Mouse (Mus musculus): ENCODE results near the gene Jun. TPM values are rescaled to one million over a fixed set of nuclear protein-coding genes. Genes with fewer than 3 reads are reported as not detected.

Jun gene
- 10 to 100 TPM; 48.6 to 79.9 TPM for total RNA-seq (2021)

GRCm38 (mm10) chr4:95052025-95052899 lies at the start of gene Jun:
Jun (minus strand) TSS chr4:95052222.
- intact Hi-C loops (cut with DNase I), result loop anchor here (2.0 to 5.0 kb wide), 3 partner anchors 111 to 680 kb away; partner anchors contain the start of gene Fggy
- peak; percentile 99 to 100 for DNase-seq (ENCODE audit: low spot score in 2 of 2)

- intact Hi-C loops (cut with DNase I), result no loop called here
- no peak for DNase-seq (ENCODE audit: low spot score in 2 of 2)
Observed at GRCm38 (mm10) chr4:95101684-95102083, 49.7 kb upstream of the Jun start.

DNA sequence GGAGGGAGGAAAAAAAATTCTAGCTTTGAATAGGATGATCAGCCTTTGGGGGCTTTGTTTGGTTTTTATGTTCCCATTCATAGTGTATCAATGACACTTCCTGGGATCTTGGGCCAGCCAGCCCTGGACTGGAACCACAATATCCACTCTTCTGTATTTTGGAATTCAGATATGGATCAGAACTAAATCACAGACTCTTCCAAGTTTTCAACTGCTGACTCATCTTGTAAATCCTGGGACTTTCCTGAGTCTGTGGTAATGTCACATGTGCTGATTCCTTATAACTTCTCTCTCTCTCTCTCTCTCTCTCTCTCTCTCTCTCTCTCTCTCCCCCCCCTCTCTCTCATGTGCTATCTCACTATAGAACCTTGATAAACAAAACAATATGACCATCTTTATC lies 48.7 kb upstream of the Jun start:
- no peak for DNase-seq (ENCODE audit: low spot score in 2 of 2)
- intact Hi-C loops (cut with DNase I), result no loop called here

GRCm38 (mm10) chr4:95099373-95099772 lies 47.4 kb upstream of the Jun start:
- intact Hi-C loops (cut with DNase I), result no loop called here
- no peak for DNase-seq (ENCODE audit: low spot score in 2 of 2)

- DNase-seq (ENCODE audit: low spot score in 2 of 2), result no peak
- intact Hi-C loops (cut with DNase I), result no loop called here
Observed at GRCm38 (mm10) chr4:95098722-95099097, 46.7 kb upstream of the Jun start.

DNA sequence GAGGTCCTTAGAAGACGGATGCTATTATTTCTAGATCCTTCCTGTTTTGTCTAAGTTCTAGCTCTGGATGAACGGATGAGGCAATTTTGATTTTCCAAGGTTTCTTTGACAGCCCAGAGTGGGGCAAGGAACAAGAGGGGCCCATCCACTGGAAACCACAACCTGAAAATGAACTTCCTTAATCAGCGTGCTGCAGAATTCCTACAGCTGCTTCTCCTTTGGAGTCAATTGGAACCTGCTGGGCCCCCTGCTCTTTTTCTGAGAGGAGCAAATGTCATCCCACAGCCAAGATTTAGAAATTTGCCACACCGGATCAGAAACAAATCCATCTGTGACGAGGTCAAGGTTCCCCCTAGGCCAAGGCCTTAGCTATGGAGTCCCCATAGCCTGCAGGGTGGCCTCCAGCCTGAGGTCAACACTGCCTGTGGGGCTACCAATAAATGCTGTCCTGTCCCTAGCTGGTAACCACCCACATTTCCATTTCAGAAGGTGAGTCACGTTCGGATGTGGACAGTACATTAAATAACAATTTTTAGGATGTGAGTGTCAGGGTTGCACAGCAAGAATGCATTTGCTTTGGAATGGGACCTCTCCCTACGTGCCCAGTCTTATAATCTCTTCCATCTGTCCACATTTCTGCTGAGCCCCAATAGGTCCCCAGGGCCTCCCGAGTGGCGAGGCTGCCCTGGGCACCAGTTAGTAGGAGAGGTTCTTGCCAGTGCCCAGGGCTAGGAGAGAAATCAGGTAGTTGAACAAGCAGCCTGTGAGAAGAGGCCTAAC lies 46.1 kb upstream of the Jun start:
- DNase-seq (ENCODE audit: low spot score in 2 of 2), result no peak
- intact Hi-C loops (cut with DNase I), result no loop called here

GRCm38 (mm10) chr4:95096731-95097130 lies 44.7 kb upstream of the Jun start:
- DNase-seq (ENCODE audit: low spot score in 2 of 2), result no peak
- intact Hi-C loops (cut with DNase I), result no loop called here

DNA sequence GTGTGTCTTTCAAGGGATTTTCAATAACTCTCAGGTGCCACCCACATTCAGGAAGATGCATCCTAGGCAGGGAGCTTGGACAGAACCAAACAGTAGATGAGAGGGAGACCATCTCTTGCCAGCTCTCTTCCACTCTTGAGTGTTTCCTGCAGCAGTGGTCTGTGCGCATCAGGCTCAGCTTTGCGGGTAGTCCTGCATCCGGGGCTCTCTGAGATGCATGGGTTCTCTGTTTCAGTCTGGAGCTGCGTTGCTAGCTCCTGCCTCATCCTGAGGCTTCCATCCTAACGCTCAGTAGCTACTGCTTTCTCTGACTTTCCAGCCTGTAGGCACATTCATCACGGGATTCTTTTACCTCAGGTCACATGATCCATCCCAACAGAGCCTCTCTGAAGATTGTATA lies 43.9 kb upstream of the Jun start:
- intact Hi-C loops (cut with DNase I), result no loop called here
- DNase-seq (ENCODE audit: low spot score in 2 of 2), result no peak

DNA sequence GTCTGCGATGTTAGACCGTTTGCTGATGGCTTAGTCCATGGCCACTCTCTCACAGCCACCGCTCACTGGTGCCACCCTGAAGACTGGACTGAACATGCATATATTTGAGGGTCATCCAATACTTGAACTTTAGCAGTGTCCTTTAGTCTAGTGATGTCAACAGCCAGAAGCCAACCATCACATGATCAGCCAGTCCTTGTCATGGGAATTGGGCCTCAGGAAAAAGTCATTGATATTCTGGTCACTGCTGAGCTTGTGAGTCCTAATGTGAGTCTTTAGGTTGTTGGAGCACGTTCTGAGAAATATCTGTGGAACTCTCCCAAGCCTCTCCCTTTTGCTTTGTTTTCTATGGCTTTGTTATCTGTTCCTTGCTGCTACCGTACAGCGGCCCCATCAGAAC lies 43.3 kb upstream of the Jun start:
- DNase-seq (ENCODE audit: low spot score in 2 of 2), result no peak
- intact Hi-C loops (cut with DNase I), result no loop called here

DNA sequence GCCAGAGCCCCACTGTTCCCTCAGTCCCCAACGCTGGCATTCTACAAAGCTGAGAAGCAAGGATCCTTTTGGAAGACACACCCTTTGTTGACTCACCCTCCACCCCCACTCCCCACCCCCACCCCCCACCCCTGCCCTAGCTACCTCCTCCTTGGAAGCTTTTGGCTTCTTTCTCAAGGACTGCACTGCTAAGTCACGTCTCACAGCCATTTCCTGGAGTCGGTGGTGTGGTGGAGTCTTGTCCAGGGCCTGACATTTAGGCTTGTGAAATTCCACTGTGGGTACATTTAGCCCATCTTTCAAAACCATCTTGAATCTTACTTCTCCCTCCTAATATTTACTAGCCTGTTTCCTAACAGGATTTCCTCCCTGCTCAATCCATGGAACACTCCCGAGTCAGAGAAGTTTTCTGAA lies 42.7 kb upstream of the Jun start:
- intact Hi-C loops (cut with DNase I), result no loop called here
- DNase-seq (ENCODE audit: low spot score in 2 of 2), result no peak

DNA sequence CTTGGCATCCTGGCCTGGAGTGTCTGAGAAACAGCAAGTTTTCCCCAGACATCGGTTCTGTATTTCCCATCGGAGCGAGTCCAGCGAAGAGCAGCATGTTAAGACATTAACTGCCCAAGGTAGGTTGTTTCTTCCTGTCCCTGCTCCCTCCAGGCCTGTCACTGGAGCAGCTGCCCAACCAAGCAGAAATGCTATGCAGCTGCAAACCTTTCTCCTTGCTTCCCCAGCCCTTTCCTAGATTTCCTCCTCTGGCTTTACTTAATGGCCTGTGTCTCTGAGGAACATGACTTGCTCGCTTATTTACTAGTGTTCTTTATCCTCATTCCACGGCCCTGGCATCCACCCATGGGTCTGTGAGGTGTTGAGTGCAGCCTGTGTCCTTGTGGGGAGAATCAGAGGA lies 41.6 kb upstream of the Jun start:
- intact Hi-C loops (cut with DNase I), result no loop called here
- DNase-seq (ENCODE audit: low spot score in 2 of 2), result no peak

DNA sequence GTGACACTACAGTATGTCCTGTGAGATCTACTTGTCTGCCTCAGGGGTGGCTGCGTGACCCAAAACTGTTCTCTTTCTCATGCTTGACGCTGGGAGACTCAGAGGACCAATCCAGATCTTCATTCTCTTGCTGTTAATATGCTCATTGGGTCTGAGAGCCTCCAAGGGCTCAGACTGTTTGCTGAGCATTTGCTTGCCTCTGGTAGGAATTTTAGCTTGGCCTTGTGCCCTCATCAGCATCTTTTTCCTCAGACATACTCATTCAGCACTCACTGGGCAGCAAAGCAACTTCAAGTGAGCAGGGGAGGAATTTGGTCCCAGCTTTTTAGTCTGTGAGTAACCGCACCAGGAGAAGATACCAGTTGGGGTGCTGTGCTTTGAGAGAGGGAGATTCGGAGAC lies 40.5 kb upstream of the Jun start:
- intact Hi-C loops (cut with DNase I), result no loop called here
- no peak for DNase-seq (ENCODE audit: low spot score in 2 of 2)

GRCm38 (mm10) chr4:95091536-95091935 lies 39.5 kb upstream of the Jun start:
- no peak for DNase-seq (ENCODE audit: low spot score in 2 of 2)
- intact Hi-C loops (cut with DNase I), result no loop called here

DNA sequence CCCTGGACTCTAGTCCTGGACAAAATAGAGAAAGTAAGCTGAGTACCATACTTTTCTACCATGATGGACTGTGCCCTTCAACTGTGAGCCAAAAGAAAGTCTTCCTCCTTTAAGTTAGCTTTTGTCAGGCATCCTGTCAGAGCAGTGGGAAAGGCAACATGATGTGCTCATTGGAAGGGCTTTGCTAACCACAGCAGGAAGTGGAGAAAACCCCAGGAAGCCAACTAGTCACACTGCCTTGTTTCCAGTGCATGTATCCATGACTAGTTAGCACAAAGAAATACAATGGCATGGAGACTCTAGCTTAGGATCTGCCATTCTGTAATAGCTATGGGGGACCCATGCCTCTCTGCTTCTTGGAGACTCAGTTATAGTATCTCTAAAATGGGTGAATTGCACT lies 37.9 kb upstream of the Jun start:
- intact Hi-C loops (cut with DNase I), result no loop called here
- DNase-seq (ENCODE audit: low spot score in 2 of 2), result no peak

- intact Hi-C loops (cut with DNase I), result no loop called here
- no peak for DNase-seq (ENCODE audit: low spot score in 2 of 2)
Observed at GRCm38 (mm10) chr4:95089053-95089452, 37.0 kb upstream of the Jun start.

GRCm38 (mm10) chr4:95083957-95084356 lies 31.9 kb upstream of the Jun start:
- no peak for DNase-seq (ENCODE audit: low spot score in 2 of 2)
- intact Hi-C loops (cut with DNase I), result no loop called here

DNA sequence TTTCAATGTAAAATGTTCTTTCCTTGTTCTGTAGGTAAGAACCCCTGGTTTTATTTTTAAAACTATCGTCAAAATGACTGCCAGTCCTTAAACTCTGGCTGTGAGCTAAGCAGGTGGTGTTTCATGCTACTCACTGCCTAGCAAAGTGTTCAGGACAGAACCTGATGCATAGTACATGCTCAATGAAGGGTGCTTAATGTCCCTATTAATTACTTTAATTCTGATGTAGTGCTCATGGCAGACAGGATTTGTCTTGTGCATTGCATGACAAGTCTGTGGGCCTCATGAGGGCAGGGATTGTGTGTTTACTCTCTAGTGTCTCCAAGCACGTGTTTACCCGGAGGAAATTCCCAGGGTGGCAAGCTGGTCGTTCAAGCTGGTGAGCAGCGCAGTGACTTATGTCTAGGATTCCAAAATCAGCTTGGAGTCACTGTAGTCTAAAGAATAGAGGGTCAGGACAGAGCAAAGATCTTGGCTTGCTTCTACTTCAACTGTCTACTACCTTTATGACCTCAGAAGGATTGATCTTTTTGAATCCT lies 31.2 kb upstream of the Jun start:
- DNase-seq (ENCODE audit: low spot score in 2 of 2), result no peak
- intact Hi-C loops (cut with DNase I), result no loop called here

GRCm38 (mm10) chr4:95082481-95083088 lies 30.6 kb upstream of the Jun start:
- intact Hi-C loops (cut with DNase I), result no loop called here
- DNase-seq (ENCODE audit: low spot score in 2 of 2), result no peak

GRCm38 (mm10) chr4:95081632-95082031 lies 29.6 kb upstream of the Jun start:
- intact Hi-C loops (cut with DNase I), result no loop called here
- no peak for DNase-seq (ENCODE audit: low spot score in 2 of 2)

DNA sequence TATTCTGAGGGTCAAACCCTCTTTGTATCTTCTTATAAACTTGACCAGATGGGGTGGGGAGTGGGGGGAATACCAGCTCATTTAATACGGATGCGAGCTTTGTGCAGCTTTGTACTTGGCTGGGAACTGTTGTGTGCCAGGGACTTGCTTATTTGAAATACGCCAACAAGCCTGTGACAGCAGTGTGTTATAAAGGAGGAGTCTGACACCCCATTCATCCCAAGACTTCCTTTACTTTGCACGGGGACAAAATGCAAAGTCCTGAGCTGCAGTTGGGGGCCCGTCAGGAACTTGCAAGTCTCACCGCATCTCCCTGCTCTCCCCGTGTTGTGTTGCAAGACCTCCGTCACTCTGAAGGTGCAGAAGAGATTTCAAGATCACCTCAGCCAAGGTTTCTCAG lies 26.6 kb upstream of the Jun start:
- no peak for DNase-seq (ENCODE audit: low spot score in 2 of 2)
- intact Hi-C loops (cut with DNase I), result no loop called here
